Mouse (Mus musculus) kidney, adult 9 months (tissue): Measurements from ENCODE around the gene Atg4d.
"Not testable (repeated sequence)": the region's sequence is repeated elsewhere in the genome, so short reads cannot be mapped to it uniquely, and the experiment has no call there.

Experiments
- DNase-seq: peaks from one replicate; pipeline ENCODE4 v3.0.0; 2022

Atg4d gene

GRCm38 (mm10) chr9:21265000-21265561, at the start of gene Atg4d:
TSS of gene Atg4d (plus strand) at chr9:21265293.
- DNase-seq, result peak; percentile 99

- no peak for DNase-seq
Measured at GRCm38 (mm10) chr9:21216050-21216841, 48.8 kb upstream of the Atg4d start.

GRCm38 (mm10) chr9:21219820-21220219, 45.3 kb upstream of the Atg4d start:
- no peak for DNase-seq

- peak; percentile 98 for DNase-seq
Measured at GRCm38 (mm10) chr9:21220490-21221382, 44.4 kb upstream of the Atg4d start.

- DNase-seq, result peak; percentile 83
Measured at GRCm38 (mm10) chr9:21221383-21221929, 43.6 kb upstream of the Atg4d start.

GRCm38 (mm10) chr9:21223490-21223889, 41.6 kb upstream of the Atg4d start:
- DNase-seq, result not testable (repeated sequence)

- DNase-seq, result no peak
Measured at GRCm38 (mm10) chr9:21223906-21224305, 41.2 kb upstream of the Atg4d start.

GRCm38 (mm10) chr9:21224576-21225414, 40.3 kb upstream of the Atg4d start:
- DNase-seq, result peak; percentile 56

- DNase-seq, result no peak
Measured at GRCm38 (mm10) chr9:21225415-21225758, 39.7 kb upstream of the Atg4d start.

GRCm38 (mm10) chr9:21227342-21227741, 37.8 kb upstream of the Atg4d start:
- no peak for DNase-seq

- no peak for DNase-seq
Measured at GRCm38 (mm10) chr9:21231551-21231950, 33.5 kb upstream of the Atg4d start.

GRCm38 (mm10) chr9:21232867-21233266, 32.2 kb upstream of the Atg4d start:
- DNase-seq, result no peak

GRCm38 (mm10) chr9:21233366-21233765, 31.7 kb upstream of the Atg4d start:
- DNase-seq, result no peak

- DNase-seq, result no peak
Measured at GRCm38 (mm10) chr9:21233805-21234204, 31.3 kb upstream of the Atg4d start.

- peak; percentile 37 for DNase-seq
Measured at GRCm38 (mm10) chr9:21235341-21235740, 29.8 kb upstream of the Atg4d start.

- no peak for DNase-seq
Measured at GRCm38 (mm10) chr9:21236991-21237367, 28.1 kb upstream of the Atg4d start.

- no peak for DNase-seq
Measured at GRCm38 (mm10) chr9:21237368-21238003, 27.6 kb upstream of the Atg4d start.

- DNase-seq, result peak; percentile 33
Measured at GRCm38 (mm10) chr9:21238004-21238732, 26.9 kb upstream of the Atg4d start.

- DNase-seq, result peak; percentile 82
Measured at GRCm38 (mm10) chr9:21238733-21239464, 26.2 kb upstream of the Atg4d start, which contains the start of gene Keap1. TSS of gene Keap1 (minus strand) at chr9:21239361.

- no peak for DNase-seq
Measured at GRCm38 (mm10) chr9:21239465-21239848, 25.6 kb upstream of the Atg4d start.
